Mouse (Mus musculus): Measurements from ENCODE around the gene Itih5.

The Itih5 gene

DNA sequence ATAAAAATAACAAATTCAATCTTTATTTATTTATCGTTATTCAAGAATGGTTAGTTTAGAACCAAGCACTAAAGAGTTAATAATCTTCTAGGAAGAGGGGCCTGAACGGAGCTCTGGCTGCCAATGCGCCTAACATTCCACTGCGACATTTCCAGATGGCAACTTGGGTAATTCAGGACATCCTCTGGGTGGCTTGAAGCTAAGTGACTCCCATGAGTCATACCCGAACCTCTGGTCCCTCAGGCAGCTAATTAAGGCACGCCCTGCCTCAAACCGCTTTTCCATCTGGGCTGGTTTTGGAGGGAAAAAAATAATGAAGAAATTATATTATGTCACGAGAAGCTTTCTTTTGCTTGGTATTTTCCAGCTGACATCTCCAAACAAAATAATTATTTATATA, 14.6 kb downstream of the Itih5 start:
- DNase-seq = no peak

DNA sequence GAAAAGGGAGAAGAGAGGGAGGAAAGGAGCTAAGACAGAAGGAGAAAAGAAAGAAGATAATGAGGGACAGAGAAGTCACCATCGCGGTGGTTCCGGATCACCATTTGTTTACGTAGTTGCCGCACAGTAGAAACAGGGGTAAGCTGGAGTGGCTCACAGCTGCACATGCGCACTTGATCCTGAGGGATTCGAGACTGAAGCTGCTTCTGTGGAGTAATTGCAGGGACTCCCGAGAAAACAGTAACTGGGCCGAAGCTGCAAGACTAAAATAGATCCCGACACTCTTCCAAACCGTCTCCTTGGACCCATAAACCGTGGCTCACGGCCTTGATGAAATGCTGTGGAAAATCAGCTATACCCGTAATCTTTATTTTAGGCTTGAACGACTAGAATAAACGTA, 16.6 kb downstream of the Itih5 start:
- DNase-seq = no peak

DNA sequence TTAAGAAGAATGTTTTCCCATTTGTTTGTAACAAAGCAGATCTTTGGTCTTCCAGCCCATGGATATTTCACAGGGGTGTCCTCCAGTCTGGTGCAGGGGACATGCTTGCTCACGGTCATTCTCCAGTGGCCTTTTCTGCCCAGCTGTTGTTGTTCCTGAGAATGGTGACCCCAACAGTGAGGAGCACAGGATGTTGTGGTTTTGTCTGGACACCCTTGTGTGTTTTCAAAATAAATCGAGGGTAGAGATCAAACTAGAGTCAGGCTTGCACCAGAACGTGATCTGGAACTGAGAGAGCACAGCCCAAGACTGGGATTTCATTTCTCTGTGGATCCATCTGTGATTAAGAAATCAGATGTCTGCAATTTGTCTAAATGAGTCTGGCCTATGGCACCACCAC, 40.2 kb downstream of the Itih5 start:
- DNase-seq = no peak

DNA sequence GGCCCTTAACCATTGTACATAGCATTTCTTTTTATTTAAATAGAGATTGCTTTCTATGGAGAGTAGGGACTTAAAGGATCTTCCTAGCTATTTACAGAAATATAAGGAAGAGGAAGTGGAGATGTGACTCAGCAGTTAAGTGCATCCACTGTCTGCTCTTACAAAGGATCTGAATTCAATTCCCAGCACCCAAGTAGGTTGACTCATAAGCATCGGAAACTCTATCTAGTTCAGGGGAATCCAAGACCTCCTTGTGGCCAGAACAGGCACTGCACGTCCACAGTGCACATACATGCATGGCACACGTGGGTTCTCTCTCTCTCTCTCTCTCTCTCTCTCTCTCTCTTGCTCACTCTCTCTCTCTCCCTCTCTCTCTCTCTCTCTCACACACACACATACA, 41.8 kb downstream of the Itih5 start:
- no peak for DNase-seq

DNA sequence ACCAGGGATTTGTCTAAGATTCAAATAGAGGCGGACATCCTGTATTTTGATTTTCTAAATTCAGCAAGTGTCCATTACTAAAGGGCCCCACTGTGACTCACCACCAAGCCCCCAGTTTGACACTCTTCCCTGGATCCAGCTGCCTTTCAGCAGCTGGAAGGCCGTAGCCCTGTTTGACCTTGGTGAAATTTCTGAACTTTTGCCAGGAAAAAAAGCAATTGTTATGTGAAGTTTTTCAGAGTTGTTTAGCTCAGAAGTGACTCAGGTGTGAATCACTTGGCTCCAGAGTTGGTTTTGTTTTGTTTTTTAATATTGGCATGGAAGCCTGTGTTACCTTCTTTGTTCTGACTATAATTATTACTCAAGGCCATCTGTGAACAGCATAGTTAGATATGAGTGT, 46.0 kb downstream of the Itih5 start:
- no peak for DNase-seq

DNA sequence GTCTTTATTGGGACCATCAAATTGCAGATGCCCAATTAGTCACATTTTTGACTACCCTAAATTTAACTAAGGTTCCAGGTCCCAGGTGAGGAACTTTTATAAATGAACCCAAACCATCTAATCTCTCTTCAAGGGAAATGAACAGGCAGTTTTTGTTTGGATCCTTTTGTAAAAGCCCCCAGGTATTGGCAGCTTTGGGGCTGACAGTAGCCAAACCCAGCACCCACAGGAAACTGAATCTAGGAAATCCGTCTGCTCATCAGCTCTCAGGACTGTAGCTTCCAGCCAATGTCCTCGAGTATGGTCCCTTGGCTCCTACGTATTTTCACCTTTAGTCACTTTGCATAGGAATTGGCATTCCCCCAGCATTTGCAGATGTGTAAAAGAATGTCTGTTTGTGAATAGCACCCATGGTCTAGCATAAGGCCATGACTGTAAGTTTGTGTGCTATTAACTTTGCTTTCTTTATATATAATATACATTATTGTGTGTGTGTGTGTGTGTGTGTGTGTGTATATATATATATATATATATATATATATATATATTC, 47.4 kb downstream of the Itih5 start:
- no peak for DNase-seq

DNA sequence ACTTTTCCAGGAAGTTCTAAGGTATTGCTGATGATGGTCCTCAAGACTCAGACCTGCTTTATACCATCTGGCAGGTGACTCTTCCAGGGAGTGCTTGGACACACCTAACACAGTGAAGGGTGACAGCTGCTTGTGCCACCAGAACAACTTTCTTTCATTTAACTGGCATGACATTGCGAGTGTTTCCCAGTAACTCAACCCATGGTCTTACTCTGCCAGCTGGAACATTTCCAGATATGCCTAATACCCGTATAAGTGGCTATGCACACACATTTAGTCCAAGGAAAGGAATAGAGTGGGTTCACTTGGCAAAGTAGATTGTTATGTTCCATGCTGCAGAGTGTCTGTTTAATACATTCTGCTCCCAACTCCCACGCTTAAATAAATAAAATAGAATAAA, 50.9 kb downstream of the Itih5 start:
- no peak for DNase-seq

DNA sequence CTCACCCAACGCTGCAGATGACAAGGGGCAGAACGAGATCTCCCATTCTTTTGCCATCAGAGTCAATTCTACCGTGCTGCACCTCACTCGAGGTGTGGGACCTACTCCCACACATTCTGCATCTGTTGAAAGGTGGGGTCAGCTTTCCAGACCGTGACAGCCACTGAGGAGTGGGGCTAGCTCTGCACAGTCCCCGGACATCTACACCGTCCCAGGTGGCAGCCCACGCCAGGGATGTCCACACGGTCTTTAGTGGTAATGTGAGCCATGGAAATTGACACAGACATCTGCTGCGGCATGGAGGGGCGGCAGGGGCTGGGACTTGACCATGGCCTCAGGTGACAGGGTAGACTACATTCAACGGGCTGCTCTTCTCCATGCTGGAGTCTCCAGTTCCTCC, 60.1 kb downstream of the Itih5 start:
- no peak for DNase-seq

DNA sequence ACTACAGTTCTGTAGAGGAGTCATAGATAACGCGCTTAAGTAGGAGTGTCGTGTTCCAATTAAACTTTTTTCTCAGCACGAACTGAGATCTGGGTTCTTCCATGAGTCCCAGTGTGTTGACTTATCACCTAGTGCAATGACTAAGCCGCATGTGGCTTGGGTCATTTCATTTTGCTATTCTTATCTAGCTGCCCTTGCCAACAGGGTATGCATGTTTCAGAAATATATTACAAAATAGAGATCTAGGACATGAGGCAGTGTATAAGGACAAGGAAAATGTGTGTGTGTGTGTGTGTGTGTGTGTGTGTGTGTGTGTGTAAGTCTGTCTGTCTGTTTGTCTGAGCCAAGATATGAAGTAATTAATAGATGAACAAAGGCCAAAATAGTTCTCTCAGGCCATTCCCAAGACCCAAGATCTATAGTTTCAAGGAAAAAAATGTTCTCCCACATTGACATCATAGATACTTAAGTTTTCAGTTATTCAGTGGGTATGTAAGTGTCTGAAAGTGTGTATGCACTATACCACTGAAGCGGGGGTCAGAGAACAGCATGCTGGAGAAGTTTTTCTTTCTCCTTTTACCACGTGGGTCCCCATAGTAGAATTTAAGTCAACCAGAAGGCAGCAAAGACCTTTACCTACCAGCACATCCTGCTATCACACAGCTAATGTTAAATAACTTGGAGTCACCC, 62.6 kb downstream of the Itih5 start:
- no peak for DNase-seq

DNA sequence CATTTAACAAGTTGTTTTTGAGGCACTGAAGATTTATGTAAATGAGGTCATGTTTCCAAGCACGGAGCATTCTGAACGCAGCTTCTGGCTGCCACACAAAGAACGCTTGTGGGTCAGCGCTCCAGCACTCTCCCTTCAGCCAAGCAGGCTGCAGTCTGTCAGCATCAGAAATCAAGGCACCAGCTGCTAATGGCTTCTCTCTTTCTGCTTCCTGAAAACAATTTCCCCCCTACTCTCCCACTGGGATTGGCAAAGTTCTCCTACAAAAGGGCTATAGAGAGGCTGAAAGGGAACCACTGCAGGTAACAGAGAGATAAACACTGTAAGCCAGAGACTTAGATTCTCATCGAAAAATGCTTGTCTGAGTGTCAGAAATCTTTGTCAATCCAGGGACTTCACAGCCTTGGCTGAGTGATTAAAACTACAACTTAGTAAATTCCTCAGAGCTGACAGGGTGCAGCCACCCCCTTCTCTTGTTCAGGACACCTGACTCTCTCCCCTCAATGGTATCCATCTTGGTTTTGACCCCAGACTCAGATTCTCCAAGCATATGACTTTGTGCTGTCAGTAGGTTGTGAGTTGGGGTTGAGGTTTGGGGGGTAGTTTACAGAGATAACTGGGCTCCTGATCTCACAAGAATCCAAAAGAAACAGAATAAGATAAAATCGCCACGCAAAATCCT, 63.3 kb downstream of the Itih5 start:
- DNase-seq = peak; percentile 18 to 72

DNA sequence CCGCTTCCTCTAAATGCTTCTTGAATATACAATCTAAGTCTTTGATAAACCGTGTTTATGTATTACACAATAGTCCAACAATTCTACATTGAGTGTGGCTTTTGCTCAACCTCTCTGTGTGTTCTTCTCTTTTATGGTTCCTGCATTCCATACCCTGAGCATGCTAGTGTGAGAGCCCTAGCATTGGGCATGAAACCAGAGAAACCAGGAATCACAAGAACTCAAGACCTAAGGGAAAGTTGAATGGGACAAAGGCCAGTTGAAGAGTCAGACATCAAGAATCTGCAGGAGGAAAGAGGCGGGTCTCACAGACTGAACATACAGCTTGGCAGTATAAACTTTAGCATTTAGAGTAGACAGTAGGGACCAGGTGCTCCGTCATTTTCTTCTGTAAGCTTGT, 68.5 kb downstream of the Itih5 start:
- no peak for DNase-seq

DNA sequence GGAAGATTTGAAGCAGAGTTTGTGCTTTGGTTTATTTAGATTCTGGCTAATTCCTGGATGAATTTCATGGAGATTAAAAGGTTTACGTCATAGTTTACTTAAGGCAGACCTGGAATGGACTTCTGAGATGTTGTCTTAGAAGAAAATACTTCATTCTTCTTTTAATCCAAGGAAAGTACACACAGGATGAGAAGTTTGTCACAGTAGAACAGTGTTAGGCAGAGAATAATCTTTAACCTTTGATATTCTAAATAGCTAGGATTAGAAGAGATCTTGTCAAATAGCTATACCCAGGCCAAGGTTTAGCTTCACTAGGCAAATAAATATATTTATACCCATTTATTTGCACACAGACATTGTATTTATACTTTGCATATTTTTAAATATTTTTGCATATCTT, 73.5 kb downstream of the Itih5 start:
- DNase-seq = no peak

DNA sequence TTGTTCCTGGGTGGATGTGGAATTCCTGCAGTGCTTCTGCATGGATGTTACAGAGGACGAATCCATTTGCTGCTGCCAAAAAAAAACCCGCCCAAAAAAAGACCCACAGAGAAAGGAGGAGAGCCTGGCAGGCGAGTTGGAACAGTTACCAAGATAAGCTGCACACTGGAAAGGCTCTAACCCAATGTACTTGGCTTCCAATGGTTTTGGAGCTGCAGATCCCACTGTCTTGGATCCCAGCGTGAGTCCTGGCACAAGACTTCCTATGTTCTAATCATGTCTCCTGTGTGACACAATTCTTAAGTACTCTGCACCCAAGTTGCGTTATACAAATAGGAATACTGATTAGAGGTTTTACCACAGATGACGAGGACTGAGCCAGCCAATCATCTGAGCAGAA, 78.6 kb downstream of the Itih5 start:
- DNase-seq = no peak

DNA sequence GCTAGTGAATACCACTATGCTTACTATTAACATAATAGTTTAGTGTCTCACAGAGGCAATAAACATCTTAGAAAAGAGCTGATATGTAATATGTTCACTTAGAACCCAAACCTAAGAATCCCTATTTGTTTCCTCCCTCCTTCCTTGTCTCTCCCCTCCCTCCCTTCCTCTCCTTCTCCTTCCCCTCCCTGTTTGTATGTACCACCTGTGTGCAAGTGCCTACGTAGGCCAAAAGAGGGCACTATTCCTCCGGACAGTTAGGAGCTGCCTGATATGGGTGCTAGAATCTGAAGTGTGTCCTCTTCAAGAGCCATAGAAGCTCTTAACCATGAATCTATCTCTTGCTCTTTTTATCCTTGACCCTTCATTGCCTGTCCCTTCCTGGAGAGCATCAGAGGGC, 83.2 kb downstream of the Itih5 start:
- DNase-seq = no peak

DNA sequence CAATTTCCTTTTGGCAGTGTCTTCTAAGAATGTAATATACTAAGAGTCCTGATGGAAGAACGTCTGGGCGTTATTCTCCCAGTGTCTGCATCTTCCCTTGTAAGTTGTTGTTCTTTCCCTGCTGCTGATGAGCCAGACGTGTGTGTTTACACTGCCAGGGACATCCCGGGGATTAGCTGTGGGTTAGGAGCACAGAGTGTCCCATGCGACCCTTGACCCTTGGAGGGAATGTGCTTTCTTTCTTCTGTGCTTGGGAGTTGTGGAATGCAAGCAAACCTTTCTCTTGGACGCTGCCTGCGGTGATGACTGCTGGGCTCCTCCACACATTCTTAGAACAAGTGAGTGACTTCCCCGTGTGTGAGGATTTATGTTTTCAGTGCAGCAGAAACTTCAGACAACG, 89.6 kb downstream of the Itih5 start:
- DNase-seq = peak; percentile 10 to 29

DNA sequence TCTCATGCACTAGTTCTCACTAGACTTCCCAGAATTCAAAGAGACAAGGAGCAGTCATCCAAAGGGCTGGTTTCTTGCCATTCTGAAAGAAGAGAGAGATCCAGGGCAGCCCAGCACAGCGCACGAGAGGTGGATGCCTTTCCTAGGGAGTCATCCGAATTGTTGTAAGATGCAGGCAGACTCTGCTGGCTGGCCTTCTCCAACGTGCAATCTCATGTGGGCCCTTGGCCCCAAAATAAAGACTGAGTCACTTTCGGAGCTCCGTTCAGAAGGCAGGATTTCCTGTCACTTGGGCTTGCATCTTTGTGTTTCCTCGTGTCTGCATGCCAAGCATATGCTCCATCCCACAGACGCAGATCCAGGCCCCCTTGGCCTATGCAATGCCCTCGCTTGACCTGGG, 97.1 kb downstream of the Itih5 start:
- DNase-seq = no peak

DNA sequence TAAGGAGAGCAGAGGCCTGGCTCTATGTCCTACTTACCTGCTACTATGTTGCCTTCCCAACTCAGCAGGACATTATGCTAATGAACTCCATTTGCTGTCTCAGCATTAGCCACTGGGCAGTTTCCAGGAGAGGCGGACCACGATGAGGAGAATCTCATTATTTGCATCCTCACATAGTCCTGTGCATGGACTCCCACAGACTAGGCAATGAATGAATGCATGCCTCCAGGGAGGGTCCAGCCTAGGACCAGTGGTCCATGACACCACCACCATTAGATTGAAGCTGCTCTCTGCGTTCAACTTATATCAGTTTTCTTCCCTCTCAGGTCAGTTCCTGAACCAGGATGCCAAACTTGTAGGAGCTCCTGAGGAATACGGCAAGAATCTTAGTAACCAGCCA, 97.6 kb downstream of the Itih5 start:
- no peak for DNase-seq

DNA sequence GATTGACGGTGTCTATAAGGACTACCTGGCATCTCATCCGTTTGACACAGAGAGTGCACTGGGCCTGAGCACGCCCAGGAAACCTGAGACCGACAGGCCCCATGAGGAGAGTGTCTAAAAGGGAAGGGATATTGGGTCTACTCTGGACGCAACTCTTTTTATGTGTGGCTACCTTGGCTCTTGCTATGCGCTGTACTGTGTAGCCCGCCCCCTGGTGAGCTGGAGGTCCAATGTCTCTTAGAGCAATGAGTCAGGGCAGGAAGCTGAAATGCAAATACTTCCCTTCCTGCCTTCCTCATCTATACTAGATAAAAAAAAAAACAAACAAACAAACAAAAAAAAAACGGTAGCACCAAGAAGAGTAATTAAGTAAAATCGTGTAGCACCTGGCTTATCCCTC, 98.1 kb downstream of the Itih5 start:
- DNase-seq = no peak

DNA sequence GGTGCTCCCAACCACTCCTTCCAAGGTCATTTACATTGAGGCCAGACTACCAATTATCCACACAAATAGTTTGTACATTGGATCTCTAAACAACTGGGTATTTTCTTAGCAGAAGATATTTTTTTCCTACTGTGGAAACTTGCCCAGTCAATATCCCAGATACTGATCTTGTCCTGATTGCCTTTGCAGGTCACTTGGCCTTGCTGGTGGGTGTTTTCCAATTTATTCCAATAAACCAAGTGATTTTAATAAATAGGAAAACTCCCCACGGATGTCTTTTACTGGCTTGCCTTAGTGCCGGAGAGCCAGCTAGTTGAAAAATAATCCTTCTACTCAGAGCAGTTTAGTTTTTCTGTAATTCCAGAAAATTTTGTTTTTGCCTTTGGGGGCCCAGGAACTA, 98.6 kb downstream of the Itih5 start:
- no peak for DNase-seq

DNA sequence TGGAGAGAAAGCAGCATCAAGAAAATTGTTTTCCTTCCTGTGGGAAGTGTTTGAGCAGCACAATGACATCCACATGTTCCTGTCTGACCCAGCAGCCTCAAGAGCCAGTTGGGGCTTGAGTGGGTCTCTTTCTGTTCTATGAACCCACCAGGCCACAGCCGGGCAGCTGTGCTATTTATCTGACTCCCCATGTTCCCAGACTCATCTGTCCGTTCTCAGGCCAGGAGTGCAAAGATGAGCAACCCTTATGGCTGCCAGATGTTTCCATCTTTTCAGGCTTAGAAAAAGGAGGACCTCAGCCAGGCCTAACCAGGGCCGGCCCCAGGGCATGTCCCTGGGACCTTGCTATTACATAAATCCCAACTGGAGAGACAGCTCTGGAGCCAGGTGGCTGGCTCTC, 100.0 kb downstream of the Itih5 start:
- no peak for DNase-seq

DNA sequence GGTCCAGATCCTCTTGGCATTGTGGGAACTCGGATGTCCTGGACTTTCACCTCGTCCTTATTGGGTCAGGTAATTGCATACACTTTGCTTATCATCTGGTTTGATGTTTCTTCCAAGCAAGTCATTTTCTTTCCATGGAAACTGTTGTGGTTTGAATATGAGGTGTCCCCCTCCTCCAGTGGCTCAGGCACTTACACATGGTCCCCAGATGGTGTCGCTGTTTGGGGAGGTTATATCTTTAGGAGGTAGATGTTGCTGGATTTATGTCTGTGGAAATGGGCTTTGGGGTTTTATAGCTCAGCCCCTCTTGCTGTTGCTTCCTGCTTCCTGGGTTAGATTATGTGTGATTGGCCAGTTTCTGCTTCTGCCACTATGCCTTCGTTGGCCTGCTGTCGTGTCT, 103.6 kb downstream of the Itih5 start:
- no peak for DNase-seq

DNA sequence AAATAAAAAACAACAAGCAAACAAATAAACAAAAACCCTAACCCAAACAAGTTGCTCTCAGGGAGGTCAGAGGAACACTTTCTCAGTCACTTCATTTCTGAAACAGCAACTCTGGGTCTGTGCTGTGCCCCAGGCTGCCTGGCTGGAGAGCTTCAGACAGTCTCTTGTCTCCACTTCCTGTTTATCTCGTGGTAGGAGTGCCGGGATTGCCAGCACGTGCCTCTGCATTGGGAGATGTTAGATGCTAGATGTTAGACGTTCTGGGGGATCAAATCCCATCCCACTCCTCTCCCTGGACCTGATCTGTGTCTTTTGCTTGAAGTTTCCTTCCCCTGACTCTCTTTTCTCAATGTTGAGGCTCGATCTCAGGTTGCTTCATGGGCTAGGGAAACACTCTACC, 104.9 kb downstream of the Itih5 start:
- no peak for DNase-seq

DNA sequence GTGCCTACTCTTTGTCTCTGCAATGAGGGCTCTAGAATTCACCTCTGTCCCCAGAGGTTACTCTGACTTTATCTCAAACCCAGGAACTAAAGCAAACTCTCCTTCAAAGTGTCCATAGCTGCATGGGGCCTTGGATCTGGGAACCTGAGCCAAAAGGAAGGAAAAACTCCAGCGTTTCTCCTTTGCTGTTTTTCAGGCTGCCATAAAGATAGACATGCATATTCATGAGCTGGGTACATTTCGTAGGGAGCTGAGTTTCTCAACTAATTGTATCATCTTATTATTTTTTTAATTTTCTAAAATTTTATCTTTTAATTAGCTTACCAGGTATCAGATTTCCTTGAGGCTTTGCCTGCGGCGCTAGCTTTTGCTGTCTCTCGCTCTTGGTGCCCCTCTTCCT, 106.7 kb downstream of the Itih5 start:
- no peak for DNase-seq

DNA sequence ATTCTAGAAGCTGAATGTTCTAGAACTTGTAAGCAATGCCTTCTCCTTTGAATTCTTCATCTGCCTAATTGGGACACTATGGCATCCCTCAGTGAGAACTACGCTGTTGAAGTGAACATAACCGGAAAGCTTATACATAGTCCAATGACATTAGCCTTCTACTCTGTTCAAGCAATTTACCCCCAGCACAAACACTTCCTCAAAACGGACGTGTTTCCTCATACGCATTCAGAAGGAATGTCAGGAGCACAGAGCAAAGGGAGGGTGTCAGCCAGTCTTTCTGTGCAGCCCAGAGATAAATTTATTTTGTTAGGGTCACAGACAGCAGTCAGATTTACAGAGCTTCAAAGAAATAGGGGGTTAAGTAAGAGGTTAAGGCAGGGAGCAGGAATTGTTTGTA, 108.0 kb downstream of the Itih5 start:
- no peak for DNase-seq

DNA sequence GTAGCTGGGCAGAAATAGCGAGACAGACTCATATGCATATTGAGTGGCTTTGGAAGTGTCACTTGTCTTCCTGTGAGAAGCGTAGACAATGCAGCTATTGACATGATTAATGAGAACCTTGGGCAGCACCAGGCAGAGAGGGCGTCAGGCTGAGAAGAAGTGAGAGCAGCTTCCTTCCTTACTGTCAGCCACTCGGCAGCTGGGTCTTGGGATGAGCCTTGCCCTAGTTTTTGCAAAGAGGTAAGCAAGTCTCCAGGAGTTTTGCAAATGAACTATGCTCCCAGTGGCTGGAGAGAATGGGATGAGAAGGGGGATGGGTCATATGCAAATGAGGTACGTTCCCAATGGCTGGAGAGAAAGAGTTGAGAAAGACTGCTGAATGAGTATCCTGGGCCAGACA, 109.4 kb downstream of the Itih5 start:
- no peak for DNase-seq
